Mouse (Mus musculus) erythroblast, embryonic 14.5 days (primary cell): ENCODE data around the gene Fam131c.

ENCODE experiments used
- GATA1 ChIP-seq: IDR thresholded peaks from 2 replicates; pipeline ENCODE4 v1.6.1; 2012; ENCODE audit warnings: low read length, inconsistent platforms, mixed read lengths
- TAL1 ChIP-seq: IDR thresholded peaks from 3 replicates; pipeline ENCODE4 v1.6.1; 2012; ENCODE audit warnings: low read length, inconsistent platforms, mixed read lengths

- TF ChIP-seq GATA1 (no peak), TAL1 (no peak)
These were observed 23.3 kb downstream of the Fam131c start for GRCm38 (mm10) chr4:141391293-141391692.
